In the genomic region with DNA sequence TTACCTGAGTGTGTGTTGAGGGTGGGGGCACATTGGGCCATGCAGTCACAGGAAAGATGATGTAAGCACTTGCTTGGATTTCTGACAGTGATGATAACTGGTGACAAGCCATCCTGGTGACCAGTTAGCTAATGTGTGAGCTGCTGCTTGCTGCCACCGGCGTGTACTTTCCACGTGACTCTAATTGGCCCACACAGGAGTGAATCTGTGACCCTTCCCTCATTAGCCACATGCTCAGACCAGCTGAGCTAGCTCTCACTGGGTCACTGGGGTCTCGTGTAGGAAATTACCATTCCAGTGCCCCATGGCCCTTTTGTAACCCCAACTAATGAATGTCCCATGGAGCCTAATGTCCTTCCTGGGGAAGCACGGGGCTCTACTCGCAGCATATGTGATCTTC, we compare ENCODE assay signal across 22 mouse cellular contexts. TPM values are rescaled to one million over a fixed set of nuclear protein-coding genes. Genes with fewer than 3 reads are reported as not detected.
A peak's percentile ranks its signal among the peaks of the same experiment; 100 is the strongest.
DNase-seq lines count a peak whose midpoint lies in the region; ATAC-seq lines count a peak whose summit lies in the region.
"Had no signal": no experiment of that assay in that cellular context is flagged by ENCODE, and none has a peak within 500 bp of the region (broad histone marks: within the 10 kb centered on the region; RNA-seq: fewer than 3 reads in every experiment).

No protein-coding gene starts in this region.

- DNase-seq in hindbrain, embryonic 10.5 days (ENCODE audit: low spot score) = peak; percentile 35
- DNase-seq in embryonic facial prominence, embryonic 10.5 days (ENCODE audit: low spot score) = peak; percentile 24
- DNase-seq in midbrain, embryonic 11.5 days (ENCODE audit: low spot score, missing footprints) = no peak
- DNase-seq in spleen, postnatal 10 days (ENCODE audit: low spot score in 2 of 2) = no peak
- DNase-seq in gastrocnemius, adult 8-10 months (ENCODE audit: low spot score in 2 of 2) = no peak
- DNase-seq in T-cell, adult 2 months (ENCODE audit: low spot score) = no peak
- DNase-seq: adrenal gland, adult 8-10 months; cerebellum, adult 18-20 months; gastrocnemius, postnatal 10 days; heart, adult 2 months; kidney, adult 8-10 months; kidney, postnatal 4 days; liver; liver, postnatal 0 days; thymus, adult 2 months had no signal

- peaks cover 14% of the 10 kb centered on the region; the same call in 1 of the 2 replicates for H3K36me3 ChIP-seq in hindbrain, embryonic 10.5 days
- peaks cover 8% of the 10 kb centered on the region; the same call in 1 of the 2 replicates for H3K36me3 ChIP-seq in hindbrain, embryonic 16.5 days (ENCODE audit: control insufficient read depth, insufficient read depth, low read length)
- peaks cover 18% of the 10 kb centered on the region for H3K36me3 ChIP-seq in embryonic facial prominence, embryonic 10.5 days (replicated peaks)
- H3K36me3 ChIP-seq in midbrain, embryonic 11.5 days (ENCODE audit: control insufficient read depth, insufficient read depth, low read length) = no peaks in the 10 kb centered on the region
- peaks cover 15% of the 10 kb centered on the region for H3K36me3 ChIP-seq in neural tube, embryonic 15.5 days

- H3K9ac ChIP-seq in hindbrain, embryonic 16.5 days (ENCODE audit: low read depth, low read length) = no peak overlapping the region
- no peak overlapping the region for H3K9ac ChIP-seq in midbrain, embryonic 11.5 days (ENCODE audit: low read length)
- no peak overlapping the region for H3K9ac ChIP-seq in neural tube, embryonic 15.5 days (replicated peaks)
- H3K9ac ChIP-seq: forebrain, postnatal 0 days; heart, embryonic 15.5 days; hindbrain, embryonic 15.5 days; liver, postnatal 0 days had no signal

- no peak overlapping the region for H3K4me2 ChIP-seq in hindbrain, embryonic 16.5 days (ENCODE audit: low read length)
- H3K4me2 ChIP-seq in midbrain, embryonic 11.5 days = no peak overlapping the region
- no peak overlapping the region for H3K4me2 ChIP-seq in neural tube, embryonic 15.5 days
- H3K4me2 ChIP-seq: heart, embryonic 15.5 days; hindbrain, embryonic 15.5 days had no signal

- H3K4me1 ChIP-seq in hindbrain, embryonic 10.5 days (replicated peaks) = peaks cover 32% of the 10 kb centered on the region
- peaks cover 10% of the 10 kb centered on the region for H3K4me1 ChIP-seq in hindbrain, embryonic 16.5 days (ENCODE audit: control insufficient read depth, insufficient read depth, low read depth, low read length)
- peaks cover 26% of the 10 kb centered on the region for H3K4me1 ChIP-seq in embryonic facial prominence, embryonic 10.5 days
- H3K4me1 ChIP-seq in midbrain, embryonic 11.5 days (ENCODE audit: control insufficient read depth, insufficient read depth, low read length) = peaks cover 12% of the 10 kb centered on the region
- H3K4me1 ChIP-seq in neural tube, embryonic 15.5 days = peaks cover 13% of the 10 kb centered on the region

- peak overlapping the region; percentile 79; the same call in 1 of the 2 replicates for H3K27ac ChIP-seq in hindbrain, embryonic 10.5 days
- H3K27ac ChIP-seq in hindbrain, embryonic 16.5 days (ENCODE audit: low read depth, low read length) = no peak overlapping the region
- no peak overlapping the region for H3K27ac ChIP-seq in embryonic facial prominence, embryonic 10.5 days (replicated peaks)
- peak overlapping the region; percentile 17; the same call in 1 of the 2 replicates for H3K27ac ChIP-seq in midbrain, embryonic 11.5 days (ENCODE audit: low read depth, low read length)
- no peak overlapping the region for H3K27ac ChIP-seq in neural tube, embryonic 15.5 days (replicated peaks)
- H3K27ac ChIP-seq: heart, adult 2 months; heart, embryonic 15.5 days; hindbrain, embryonic 15.5 days had no signal

- WGBS in hindbrain, embryonic 10.5 days = 58% methylated on average over 6 of the region's 6 CpGs
- WGBS in hindbrain, embryonic 16.5 days = 36% methylated on average over 6 of the region's 6 CpGs
- 31% methylated on average over 6 of the region's 6 CpGs for WGBS in embryonic facial prominence, embryonic 10.5 days
- 65% methylated on average over 6 of the region's 6 CpGs for WGBS in midbrain, embryonic 11.5 days
- 29% methylated on average over 6 of the region's 6 CpGs for WGBS in neural tube, embryonic 15.5 days

- H3K9me3 ChIP-seq in hindbrain, embryonic 10.5 days = no peaks in the 10 kb centered on the region
- no peaks in the 10 kb centered on the region for H3K9me3 ChIP-seq in hindbrain, embryonic 16.5 days (ENCODE audit: control insufficient read depth, low read length)
- H3K9me3 ChIP-seq in embryonic facial prominence, embryonic 10.5 days = no peaks in the 10 kb centered on the region
- no peaks in the 10 kb centered on the region for H3K9me3 ChIP-seq in midbrain, embryonic 11.5 days (ENCODE audit: control insufficient read depth, low read length)
- no peaks in the 10 kb centered on the region for H3K9me3 ChIP-seq in neural tube, embryonic 15.5 days (replicated peaks)
- H3K9me3 ChIP-seq: heart, embryonic 15.5 days; hindbrain, embryonic 15.5 days had no signal

- no peak overlapping the region for H3K4me3 ChIP-seq in hindbrain, embryonic 10.5 days
- no peak overlapping the region for H3K4me3 ChIP-seq in hindbrain, embryonic 16.5 days (ENCODE audit: low read length)
- H3K4me3 ChIP-seq in embryonic facial prominence, embryonic 10.5 days = no peak overlapping the region
- no peak overlapping the region for H3K4me3 ChIP-seq in midbrain, embryonic 11.5 days (ENCODE audit: low read depth, low read length)
- no peak overlapping the region for H3K4me3 ChIP-seq in neural tube, embryonic 15.5 days (replicated peaks)
- H3K4me3 ChIP-seq: heart, adult 2 months; heart, embryonic 15.5 days; hindbrain, embryonic 15.5 days had no signal

- H3K27me3 ChIP-seq in hindbrain, embryonic 10.5 days (ENCODE audit: insufficient read depth, poor library complexity, severe bottlenecking) = no peaks in the 10 kb centered on the region
- no peaks in the 10 kb centered on the region for H3K27me3 ChIP-seq in hindbrain, embryonic 16.5 days (replicated peaks; ENCODE audit: control insufficient read depth, insufficient read depth, low read length)
- no peaks in the 10 kb centered on the region for H3K27me3 ChIP-seq in embryonic facial prominence, embryonic 10.5 days (replicated peaks; ENCODE audit: low read depth, poor library complexity, severe bottlenecking)
- H3K27me3 ChIP-seq in midbrain, embryonic 11.5 days (ENCODE audit: control insufficient read depth, insufficient read depth, low read length) = no peaks in the 10 kb centered on the region
- H3K27me3 ChIP-seq in neural tube, embryonic 15.5 days (replicated peaks) = no peaks in the 10 kb centered on the region
- H3K27me3 ChIP-seq: heart, embryonic 15.5 days; hindbrain, embryonic 15.5 days had no signal

- ATAC-seq in hindbrain, embryonic 16.5 days = no peak
- ATAC-seq in midbrain, embryonic 11.5 days (ENCODE audit: low FRiP score) = 0 out of 2 replicates have a peak, but pooled peaks have one; percentile 14
- 0 out of 2 replicates have a peak, but pooled peaks have one; percentile 25 for ATAC-seq in neural tube, embryonic 15.5 days (ENCODE audit: low FRiP score)
- ATAC-seq: forebrain, postnatal 0 days; liver, postnatal 0 days had no signal

RNA-seq across cellular contexts. Expression of gene Lsm11, which starts 19.3 kb away (rescaled TPM):
- polyA plus RNA-seq in hindbrain, embryonic 10.5 days (2016; fragmentation: Nextera tagmentation; extraction: Ambion mirVana) = 8.0 and 8.7 TPM in 2 replicates
- 24.4 and 24.6 TPM in 2 replicates for polyA plus RNA-seq in hindbrain, embryonic 16.5 days (2015; fragmentation: Nextera tagmentation; extraction: Ambion mirVana)
- 6.4 and 7.3 TPM in 2 replicates for polyA plus RNA-seq in embryonic facial prominence, embryonic 10.5 days (2016; fragmentation: Nextera tagmentation; extraction: Ambion mirVana)
- polyA plus RNA-seq in midbrain, embryonic 11.5 days (2014; fragmentation: Nextera tagmentation; extraction: Ambion mirVana) = 10.8 and 13.0 TPM in 2 replicates
- polyA plus RNA-seq in neural tube, embryonic 15.5 days (2015; fragmentation: Nextera tagmentation; extraction: Ambion mirVana) = 22.5 and 24.5 TPM in 2 replicates
- 1 to 10 TPM; 1.5 to 3.1 (median 1.8) TPM for total RNA-seq in gastrocnemius, adult 8-10 months (2022)

RNA-seq across cellular contexts. Expression of gene Thg1l, which starts 29.9 kb away (rescaled TPM):
- polyA plus RNA-seq in hindbrain, embryonic 10.5 days (2016; fragmentation: Nextera tagmentation; extraction: Ambion mirVana) = 13.5 and 15.6 TPM in 2 replicates
- polyA plus RNA-seq in hindbrain, embryonic 16.5 days (2015; fragmentation: Nextera tagmentation; extraction: Ambion mirVana) = 9.5 and 9.9 TPM in 2 replicates
- 16.6 and 16.7 TPM in 2 replicates for polyA plus RNA-seq in embryonic facial prominence, embryonic 10.5 days (2016; fragmentation: Nextera tagmentation; extraction: Ambion mirVana)
- 14.6 and 14.7 TPM in 2 replicates for polyA plus RNA-seq in midbrain, embryonic 11.5 days (2014; fragmentation: Nextera tagmentation; extraction: Ambion mirVana)
- 9.4 and 10.5 TPM in 2 replicates for polyA plus RNA-seq in neural tube, embryonic 15.5 days (2015; fragmentation: Nextera tagmentation; extraction: Ambion mirVana)
- total RNA-seq in gastrocnemius, adult 8-10 months (2022) = 1 to 10 TPM; 2.2 to 3.7 (median 2.6) TPM

RNA-seq across cellular contexts. Expression of gene Sox30, which starts 54.7 kb away (rescaled TPM):
- 0.14 TPM in 1 of 2 replicates, not detected in the other for polyA plus RNA-seq in hindbrain, embryonic 10.5 days (2016; fragmentation: Nextera tagmentation; extraction: Ambion mirVana)
- not detected in 2 replicates for polyA plus RNA-seq in hindbrain, embryonic 16.5 days (2015; fragmentation: Nextera tagmentation; extraction: Ambion mirVana)
- 0.12 and 0.13 TPM in 2 replicates for polyA plus RNA-seq in embryonic facial prominence, embryonic 10.5 days (2016; fragmentation: Nextera tagmentation; extraction: Ambion mirVana)
- 0.18 and 0.21 TPM in 2 replicates for polyA plus RNA-seq in midbrain, embryonic 11.5 days (2014; fragmentation: Nextera tagmentation; extraction: Ambion mirVana)
- 0.12 and 0.27 TPM in 2 replicates for polyA plus RNA-seq in neural tube, embryonic 15.5 days (2015; fragmentation: Nextera tagmentation; extraction: Ambion mirVana)
- not detected for total RNA-seq in gastrocnemius, adult 8-10 months (2022)
- total RNA-seq: megakaryocyte-erythroid progenitor cell, adult 5-6 weeks; neutrophil, adult 5-6 weeks had no signal

Comparison
In these comparisons a context has a peak if more than half of its experiments do, and no peak if none do; other contexts are left out.
1. H3K27ac ChIP-seq: peak in hindbrain, embryonic 10.5 days (single experiment) and midbrain, embryonic 11.5 days (single experiment); none in hindbrain, embryonic 16.5 days (single experiment), embryonic facial prominence, embryonic 10.5 days (single experiment) and neural tube, embryonic 15.5 days (single experiment).
2. DNase-seq: peak in hindbrain, embryonic 10.5 days (single experiment) and embryonic facial prominence, embryonic 10.5 days (single experiment); none in midbrain, embryonic 11.5 days (single experiment), spleen, postnatal 10 days (0 of 2), gastrocnemius, adult 8-10 months (0 of 2) and T-cell, adult 2 months (single experiment).